Mouse (Mus musculus): Measurements from ENCODE around the gene Cbfa2t2.
"Not testable (repeated sequence)": the region's sequence is repeated elsewhere in the genome, so short reads cannot be mapped to it uniquely, and the experiment has no call there.

Cbfa2t2 gene

GRCm38 (mm10) chr2:154467139-154467538 lies 30.9 kb downstream of the Cbfa2t2 start:
- DNase-seq (ENCODE audit: low read depth, low spot score) = no peak

DNA sequence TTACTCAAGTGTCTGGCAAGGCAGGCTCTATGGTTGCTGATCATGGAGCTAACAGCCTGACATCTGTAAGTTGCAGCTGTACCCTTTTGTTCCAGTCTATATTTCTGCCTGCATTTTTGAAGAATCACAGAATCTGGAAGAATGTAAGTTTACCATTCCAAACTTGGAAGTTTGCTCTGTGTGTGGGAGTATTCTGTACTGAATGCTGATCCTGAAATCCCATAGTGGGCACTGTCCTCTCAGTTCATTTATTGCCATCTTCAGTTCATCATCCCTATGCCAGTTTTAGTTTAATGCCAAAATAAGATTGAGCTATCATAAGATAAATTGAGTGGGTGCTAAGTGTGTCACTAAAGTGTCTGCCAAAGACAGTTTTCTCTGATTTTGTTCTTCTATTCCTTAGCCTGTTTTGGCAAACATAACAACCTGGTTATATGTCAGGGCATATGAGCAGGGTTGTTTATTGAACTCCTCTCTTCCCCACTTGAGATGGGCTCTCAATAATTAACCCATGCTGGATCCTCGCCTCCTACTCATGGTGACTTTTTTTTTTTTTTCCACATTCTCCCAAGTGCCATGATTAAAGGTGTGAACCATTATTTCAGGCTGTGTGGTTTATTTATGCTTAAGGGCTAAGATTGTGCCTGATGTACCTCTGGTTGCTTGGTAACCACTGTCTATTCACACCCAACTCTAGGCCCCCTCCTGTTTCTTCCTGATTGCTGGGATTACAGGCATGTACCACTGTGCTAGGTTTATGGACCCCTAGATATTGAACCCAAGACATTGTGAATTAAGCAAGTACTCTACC lies 38.2 kb downstream of the Cbfa2t2 start:
- DNase-seq (ENCODE audit: low read depth, low spot score) = no peak

DNA sequence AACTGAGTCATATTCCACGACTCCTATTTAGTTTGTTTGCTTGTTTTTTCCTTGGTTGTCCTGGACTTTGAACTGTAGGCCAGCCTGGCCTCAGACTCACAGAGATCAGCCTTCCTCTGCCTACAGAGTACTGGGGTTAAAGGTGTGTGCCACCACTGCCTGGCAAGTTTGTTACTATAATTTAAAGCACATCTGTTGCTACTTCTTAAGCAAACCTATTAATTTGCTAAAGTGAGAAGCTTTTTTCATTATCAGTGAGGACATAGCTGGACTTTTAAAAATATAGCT lies 38.7 kb downstream of the Cbfa2t2 start:
- no peak for DNase-seq (ENCODE audit: low read depth, low spot score)

DNA sequence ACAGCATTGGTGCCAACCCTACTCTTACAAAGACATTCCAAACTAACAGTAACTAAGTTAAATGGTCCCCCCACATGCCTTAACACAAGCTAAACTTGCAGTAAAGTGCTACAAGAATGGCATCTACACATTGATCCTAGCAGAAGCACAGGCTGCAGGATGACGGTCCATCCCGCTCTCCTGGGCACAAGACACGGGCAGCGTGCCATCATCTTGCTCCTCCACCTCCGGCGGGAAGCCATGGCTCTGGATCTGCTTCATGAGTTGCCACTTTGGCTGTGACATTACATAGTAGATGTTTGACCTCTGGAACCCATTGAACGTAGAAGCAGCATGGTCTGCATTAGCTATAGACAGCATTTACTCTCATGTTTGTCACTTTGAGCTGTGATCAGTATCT lies 39.6 kb downstream of the Cbfa2t2 start:
- DNase-seq (ENCODE audit: low read depth, low spot score) = no peak

GRCm38 (mm10) chr2:154477028-154477427 lies 40.7 kb downstream of the Cbfa2t2 start:
- no peak for DNase-seq (ENCODE audit: low read depth, low spot score)

- DNase-seq (ENCODE audit: low read depth, low spot score) = no peak
Observed at GRCm38 (mm10) chr2:154491788-154492187, 55.5 kb downstream of the Cbfa2t2 start.

DNA sequence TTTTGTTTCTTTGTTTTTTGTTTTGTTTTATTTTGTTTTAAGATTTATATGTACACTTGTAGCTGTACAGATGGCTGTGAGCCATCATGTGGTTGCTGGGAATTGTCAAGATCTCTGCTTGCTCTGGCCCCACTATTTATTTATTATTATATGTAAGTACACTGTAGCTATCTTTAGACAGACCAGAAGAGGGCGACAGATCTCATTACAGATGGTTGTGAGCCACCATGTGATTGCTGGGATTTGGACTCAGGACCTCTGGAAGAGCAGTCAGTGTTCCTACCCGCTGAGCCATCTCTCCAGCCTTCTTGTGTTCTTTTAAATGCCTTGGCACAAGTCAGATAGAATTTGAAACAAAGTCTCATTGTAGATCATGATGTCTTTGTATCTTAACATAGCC lies 57.3 kb downstream of the Cbfa2t2 start:
- not testable (repeated sequence) for DNase-seq (ENCODE audit: low read depth, low spot score)

GRCm38 (mm10) chr2:154495021-154495420 lies 58.7 kb downstream of the Cbfa2t2 start:
- DNase-seq (ENCODE audit: low read depth, low spot score) = no peak

GRCm38 (mm10) chr2:154498571-154498970 lies 62.3 kb downstream of the Cbfa2t2 start:
- no peak for DNase-seq (ENCODE audit: low read depth, low spot score)

GRCm38 (mm10) chr2:154499717-154500247 lies 63.5 kb downstream of the Cbfa2t2 start:
- no peak for DNase-seq (ENCODE audit: low read depth, low spot score)

DNA sequence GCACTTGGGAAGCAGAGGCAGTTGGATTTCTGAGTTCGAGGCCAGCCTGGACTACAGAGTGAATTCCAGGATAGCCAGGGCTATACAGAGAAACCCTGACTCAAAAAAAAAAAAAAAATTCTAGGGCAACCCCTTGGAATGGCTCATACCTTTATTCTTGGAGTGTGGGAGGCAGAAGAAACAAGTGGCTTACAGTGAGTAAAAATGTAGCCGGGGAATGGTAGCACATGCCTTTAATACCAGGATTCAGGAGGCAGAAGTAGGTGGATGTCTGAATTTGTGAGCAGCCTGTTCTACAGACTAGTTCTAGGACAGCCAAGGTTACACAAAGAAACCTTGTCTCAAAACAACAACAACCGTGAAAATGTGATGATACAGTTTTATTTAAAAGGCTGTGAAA lies 64.5 kb downstream of the Cbfa2t2 start:
- no peak for DNase-seq (ENCODE audit: low read depth, low spot score)

- no peak for DNase-seq (ENCODE audit: low read depth, low spot score)
Observed at GRCm38 (mm10) chr2:154507076-154507475, 70.8 kb downstream of the Cbfa2t2 start.

- no peak for DNase-seq (ENCODE audit: low read depth, low spot score)
Observed at GRCm38 (mm10) chr2:154507566-154508283, 71.4 kb downstream of the Cbfa2t2 start.

DNA sequence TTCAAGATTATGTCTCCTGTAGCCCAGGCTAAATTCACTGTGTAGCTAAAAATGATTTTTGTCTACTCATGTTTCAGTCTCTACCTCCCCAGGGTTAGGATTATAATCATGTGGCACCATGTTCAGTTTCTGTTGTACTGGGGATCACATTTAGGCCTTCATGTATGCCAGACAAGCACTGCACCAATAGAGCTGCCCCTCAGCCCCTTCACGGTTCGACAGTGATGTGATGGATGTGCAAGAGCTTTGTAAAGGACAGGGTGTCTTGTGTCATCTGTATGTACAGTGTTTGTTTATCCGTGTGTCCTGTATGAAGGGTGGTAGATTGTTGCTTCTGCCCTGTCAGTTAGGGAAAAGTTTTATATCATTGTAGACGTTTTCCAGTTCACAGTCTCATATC lies 72.2 kb downstream of the Cbfa2t2 start:
- no peak for DNase-seq (ENCODE audit: low read depth, low spot score)

DNA sequence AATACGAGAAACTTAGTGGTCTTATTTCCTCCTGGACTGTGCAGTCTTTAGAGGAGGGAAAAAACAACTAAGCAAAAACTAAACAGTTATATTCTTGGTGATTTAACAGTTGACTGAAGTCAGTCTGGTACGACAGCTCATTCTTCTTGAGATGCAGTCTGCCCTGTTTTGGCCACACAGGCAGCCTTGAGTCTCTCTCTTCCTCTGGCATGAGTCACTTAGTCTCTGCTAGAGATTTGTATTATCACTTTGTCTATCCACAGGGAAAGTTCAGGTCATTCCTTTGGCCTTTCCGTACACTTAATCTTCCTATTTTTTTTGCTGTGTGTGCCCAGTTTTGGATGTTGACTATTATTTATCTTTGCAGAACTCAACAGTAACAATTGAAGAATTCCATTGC lies 73.9 kb downstream of the Cbfa2t2 start:
- DNase-seq (ENCODE audit: low read depth, low spot score) = no peak

DNA sequence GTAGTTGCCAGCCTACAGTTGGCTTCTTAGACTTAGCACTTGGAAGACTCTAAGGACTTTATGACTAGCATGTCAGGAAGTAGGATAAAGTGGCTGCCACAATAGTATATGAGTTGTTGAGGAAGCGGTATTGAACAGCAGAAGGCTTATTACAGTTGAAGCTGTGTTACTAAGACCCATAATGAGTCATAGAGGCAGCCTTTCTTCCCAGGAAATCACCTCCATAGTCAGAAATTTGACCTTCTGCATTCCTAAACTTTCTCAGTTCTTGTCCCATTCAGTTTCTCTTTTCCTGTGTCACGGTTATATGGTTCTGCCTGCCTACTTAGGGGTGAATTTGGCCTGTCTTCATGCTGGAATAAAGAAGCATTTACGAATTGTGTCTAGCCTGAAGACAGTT lies 80.7 kb downstream of the Cbfa2t2 start:
- DNase-seq (ENCODE audit: low read depth, low spot score) = no peak

GRCm38 (mm10) chr2:154517424-154517823 lies 81.1 kb downstream of the Cbfa2t2 start:
- no peak for DNase-seq (ENCODE audit: low read depth, low spot score)

- DNase-seq (ENCODE audit: low read depth, low spot score) = no peak
Observed at GRCm38 (mm10) chr2:154521449-154521848, 85.2 kb downstream of the Cbfa2t2 start.

DNA sequence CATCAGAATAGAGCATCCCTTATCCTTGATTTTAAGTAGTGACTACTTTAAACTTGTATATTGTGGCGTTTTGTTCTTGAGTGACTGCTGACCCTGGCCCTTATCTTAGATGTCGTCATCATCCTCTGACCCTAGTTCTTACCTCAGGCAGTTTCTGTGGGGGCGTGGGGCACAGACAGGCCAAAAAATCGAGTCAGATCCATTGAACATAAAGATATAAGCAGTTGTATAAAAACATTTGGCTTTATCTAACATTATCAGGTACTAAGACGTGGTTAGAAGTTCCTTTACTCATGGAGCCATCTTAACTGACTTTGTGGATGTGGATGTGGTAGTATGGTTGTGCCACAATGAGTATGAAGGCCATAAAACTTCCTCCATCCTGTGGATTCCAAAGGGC lies 86.1 kb downstream of the Cbfa2t2 start:
- no peak for DNase-seq (ENCODE audit: low read depth, low spot score)

DNA sequence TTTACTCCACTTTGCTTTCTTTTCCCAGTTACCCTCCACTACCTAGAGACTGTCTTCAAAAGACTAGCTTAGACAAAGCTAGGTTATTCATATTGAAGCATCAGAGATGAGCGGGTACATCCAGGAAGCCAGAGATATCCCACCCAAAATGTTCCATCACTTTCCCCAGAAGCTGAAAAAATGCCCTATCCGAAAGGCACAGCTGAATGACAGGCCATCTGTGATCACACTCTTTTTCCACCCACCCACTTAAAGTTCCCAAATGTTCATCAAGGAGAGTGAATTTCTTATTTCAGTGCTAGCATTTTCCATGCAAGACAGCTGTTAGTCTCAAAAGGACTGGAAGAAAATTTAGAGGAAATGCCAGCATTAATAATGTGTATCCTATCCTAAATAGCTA lies 89.0 kb downstream of the Cbfa2t2 start:
- DNase-seq (ENCODE audit: low read depth, low spot score) = no peak

GRCm38 (mm10) chr2:154526531-154526930 lies 90.2 kb downstream of the Cbfa2t2 start:
- no peak for DNase-seq (ENCODE audit: low read depth, low spot score)

DNA sequence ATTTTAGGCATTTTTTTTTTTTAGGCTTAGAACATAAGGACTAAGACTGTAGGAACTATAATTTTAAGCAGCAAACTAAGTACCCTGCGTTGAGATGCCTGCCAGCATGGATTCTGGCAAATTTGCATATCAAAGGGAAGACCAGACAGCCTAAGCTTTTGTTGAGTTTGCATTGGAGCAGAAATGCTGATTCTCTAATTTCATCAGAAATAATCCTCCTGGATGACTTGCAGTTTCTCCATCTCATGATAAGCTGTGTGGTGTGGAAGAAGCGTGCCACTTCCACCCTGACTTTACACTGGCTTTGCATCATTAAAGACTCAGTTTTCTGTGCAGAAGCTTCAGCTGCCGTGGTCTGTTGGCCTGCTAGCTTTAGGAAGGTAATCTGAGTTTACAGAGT lies 96.6 kb downstream of the Cbfa2t2 start:
- DNase-seq (ENCODE audit: low read depth, low spot score) = no peak

- no peak for DNase-seq (ENCODE audit: low read depth, low spot score)
Observed at GRCm38 (mm10) chr2:154534704-154535270, 98.5 kb downstream of the Cbfa2t2 start.

Data from retina, adult 2 months (tissue).